Mouse (Mus musculus) neural tube, embryonic 10.5 days (tissue): ENCODE data around the gene Phlda3.
A peak's percentile ranks its signal among the peaks of the same experiment; 100 is the strongest.

Source experiments
- DNase-seq: peaks from one replicate; pipeline ENCODE4 v3.0.0-alpha.2; 2017; ENCODE audit warnings: low spot score; ENCODE audit errors: extremely low spot score

The Phlda3 gene

GRCm38 (mm10) chr1:135765645-135766591 lies at the start of gene Phlda3:
Gene Phlda3 (plus strand): TSS chr1:135766119.
- DNase-seq = peak; percentile 81

GRCm38 (mm10) chr1:135719486-135719885 lies 46.4 kb upstream of the Phlda3 start:
- DNase-seq = peak; percentile 67

DNA sequence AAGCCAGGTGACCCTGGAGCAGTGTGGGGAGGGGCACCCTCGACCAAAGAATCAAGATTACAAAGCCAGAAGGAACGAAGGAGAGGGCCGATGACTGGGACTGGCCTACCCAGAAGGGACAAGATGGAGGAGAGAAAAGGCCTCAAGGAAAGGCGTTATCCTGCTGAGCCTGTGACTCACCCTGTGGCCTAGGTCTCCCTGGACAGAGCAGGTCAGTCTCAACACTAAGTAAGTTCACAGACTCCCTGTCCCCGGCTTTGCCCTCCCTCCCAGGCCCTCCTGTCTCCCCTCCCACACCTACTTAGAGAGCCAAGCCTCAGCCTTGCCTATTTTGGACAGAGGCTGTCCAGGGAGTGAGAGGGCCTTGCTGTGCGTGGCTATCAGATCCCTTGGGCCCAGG lies 45.9 kb upstream of the Phlda3 start, which contains the start of gene Csrp1:
TSS of gene Csrp1 (plus strand) at position 79 of the 400 bp plus-strand sequence.
- no peak for DNase-seq

DNA sequence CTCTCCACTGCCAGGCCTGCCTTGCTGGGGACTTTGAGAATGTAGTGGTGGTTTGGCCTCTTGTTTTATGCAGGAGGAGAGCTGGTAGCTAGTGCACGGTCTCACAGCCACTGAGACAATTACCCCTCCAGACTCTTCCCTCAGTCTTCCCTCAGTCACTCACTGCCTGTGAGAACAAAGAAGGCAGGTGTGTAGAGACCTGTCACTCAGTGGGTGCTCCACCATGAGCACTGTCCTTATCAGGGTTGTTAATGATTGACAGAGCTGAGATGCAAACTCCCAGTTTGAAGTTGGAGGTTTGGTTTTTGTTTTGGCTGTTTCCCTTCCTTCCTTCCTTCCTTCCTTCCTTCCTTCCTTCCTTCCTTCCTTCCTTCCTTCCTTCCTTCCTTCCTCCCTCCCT lies 42.9 kb upstream of the Phlda3 start:
- DNase-seq = no peak

DNA sequence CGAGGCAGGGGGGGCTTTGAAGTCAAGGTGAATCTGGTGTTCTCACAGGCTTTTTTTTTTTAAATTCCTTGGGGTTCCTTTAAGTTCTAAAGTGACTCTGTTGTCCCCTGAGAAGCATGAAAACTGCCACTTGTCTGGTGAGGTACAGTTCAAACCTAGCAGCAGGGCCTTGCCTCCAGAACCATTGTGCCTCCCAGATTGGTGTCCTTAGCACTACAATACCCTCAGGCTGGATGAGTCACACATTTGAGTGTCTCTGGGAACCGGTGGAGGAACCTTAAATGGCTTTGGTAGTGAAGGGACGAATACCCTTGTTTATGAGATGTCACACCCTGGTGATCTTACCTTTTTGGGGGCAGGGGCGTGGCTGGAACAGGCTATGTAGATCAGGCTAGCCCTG lies 41.8 kb upstream of the Phlda3 start:
- no peak for DNase-seq

DNA sequence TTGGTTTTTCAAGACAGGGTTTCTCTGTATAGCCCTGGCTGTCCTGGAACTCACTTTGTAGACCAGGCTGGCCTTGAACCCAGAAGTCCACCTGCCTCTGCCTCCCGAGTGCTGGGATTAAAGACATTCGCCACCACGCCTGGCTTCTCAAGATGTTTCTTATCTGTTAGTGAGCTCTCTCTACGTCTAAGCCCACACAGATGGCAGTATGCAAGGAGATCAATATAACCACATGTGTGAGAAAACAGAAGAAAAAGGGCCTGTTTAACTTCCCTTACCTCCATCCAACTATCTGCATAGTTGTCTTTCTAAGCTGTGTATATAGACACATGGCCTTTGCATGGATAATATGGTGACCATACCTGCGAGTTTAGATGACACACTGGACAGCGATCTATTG lies 40.6 kb upstream of the Phlda3 start:
- no peak for DNase-seq

DNA sequence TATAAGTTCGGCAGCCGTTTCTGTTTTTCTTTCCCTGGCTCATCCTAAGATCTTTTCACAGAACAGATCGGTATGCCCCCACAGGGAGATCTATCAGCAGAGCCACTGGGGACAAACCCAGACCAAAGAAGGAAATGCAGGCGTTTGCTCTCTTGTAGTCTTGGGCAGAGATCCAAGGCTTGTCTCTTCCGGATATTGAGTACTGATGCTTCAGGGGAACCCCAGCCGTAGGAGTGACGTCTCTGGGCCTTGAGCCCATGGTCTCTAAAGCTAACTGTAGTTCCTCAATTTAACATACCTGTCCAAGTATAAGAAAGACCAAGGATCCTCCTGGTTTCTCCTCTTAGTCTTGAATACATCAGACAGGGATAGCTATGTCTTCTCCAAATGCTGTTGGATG lies 40.0 kb upstream of the Phlda3 start:
- DNase-seq = no peak

DNA sequence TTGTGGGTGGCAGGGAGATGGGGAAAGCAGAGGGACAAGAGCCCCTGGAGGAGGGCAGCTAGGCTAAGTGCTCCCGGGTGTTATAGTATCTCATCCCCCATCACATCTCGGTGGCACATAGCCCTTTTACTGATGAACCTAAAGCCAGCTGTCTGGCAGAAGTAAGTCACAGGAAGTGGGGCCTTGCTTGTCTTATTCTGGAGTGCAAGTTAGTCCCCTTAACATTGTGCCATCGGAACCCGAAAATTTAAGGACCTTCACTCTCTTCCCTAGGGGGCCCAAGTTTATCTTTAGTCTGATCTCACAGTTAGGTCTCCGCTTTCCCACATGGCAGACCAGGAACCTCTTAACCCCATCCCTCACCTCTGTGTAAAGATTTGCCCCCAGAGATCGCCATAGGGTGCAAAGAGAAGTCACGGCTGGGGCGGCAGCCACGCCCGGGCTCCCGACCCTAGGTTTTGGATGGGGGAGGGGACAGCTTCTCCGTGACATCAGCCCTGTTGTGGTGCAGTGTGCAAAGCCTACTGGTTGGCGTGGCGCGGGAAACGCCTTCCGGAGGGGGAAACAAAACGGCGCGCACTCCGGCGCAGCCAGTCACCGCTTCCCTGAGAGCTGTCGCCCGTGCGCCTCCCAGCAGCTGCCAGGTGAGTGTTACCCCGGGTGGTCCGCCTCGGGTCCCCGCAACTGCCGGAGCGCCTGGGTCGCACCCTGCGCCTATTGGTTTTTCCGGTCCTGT lies 37.1 kb upstream of the Phlda3 start:
- peak; percentile 89 for DNase-seq

DNA sequence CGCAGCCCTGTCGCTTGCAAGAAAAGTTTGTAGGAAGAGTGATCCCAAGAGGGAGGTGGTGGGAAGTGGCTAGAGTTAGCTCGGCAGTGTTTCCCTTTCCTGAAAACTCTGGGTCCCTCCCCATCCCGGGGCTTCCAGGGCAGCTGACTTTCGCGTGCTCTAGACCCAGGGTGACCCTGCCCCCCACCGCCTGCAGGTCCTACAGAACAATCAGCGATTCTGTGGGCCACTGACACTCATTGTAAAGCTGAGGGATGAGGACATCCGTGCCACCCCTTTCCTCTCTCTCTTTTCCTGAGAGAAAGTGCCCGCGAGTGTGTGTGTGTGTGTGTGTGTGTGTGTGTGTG lies 36.6 kb upstream of the Phlda3 start:
- no peak for DNase-seq

DNA sequence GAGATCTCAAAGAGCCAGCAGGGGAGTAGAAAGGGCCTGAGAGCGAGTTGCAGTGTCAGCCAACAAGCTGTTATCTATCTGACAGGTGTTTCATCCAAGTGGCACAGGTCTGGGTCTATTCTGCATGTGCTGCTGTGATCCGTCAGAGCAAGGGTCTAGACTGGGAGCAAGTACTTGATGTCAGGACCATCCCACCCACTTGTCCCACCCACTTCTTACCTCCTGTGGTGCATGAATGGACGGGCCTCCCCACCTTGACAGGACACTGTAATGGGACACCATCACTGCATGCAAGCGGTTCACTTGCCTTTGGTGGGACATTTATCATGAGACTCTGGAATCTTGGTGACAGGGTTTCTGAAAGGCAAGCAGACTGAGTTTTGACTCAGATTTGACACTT lies 36.1 kb upstream of the Phlda3 start:
- no peak for DNase-seq

GRCm38 (mm10) chr1:135730296-135730695 lies 35.6 kb upstream of the Phlda3 start:
- no peak for DNase-seq

DNA sequence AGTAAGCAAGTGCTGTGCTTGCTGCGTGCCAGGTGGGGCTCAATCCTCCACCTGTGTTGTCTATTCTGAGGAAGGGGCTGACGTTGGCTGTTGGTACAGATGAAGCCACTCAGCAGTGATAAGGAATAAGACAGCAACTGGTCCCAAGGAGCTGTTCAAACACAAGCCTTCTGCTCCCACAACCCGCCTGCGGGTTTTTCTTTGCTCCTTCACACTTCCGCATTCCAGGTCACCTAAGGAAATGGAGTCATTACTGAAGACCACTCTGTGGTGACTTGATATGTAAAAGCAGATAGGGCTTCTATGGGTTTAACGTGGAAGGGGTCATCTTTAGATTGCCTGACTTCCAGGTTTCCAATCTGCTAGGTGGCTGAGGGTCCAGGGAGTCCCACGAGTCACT lies 34.5 kb upstream of the Phlda3 start:
- DNase-seq = no peak

DNA sequence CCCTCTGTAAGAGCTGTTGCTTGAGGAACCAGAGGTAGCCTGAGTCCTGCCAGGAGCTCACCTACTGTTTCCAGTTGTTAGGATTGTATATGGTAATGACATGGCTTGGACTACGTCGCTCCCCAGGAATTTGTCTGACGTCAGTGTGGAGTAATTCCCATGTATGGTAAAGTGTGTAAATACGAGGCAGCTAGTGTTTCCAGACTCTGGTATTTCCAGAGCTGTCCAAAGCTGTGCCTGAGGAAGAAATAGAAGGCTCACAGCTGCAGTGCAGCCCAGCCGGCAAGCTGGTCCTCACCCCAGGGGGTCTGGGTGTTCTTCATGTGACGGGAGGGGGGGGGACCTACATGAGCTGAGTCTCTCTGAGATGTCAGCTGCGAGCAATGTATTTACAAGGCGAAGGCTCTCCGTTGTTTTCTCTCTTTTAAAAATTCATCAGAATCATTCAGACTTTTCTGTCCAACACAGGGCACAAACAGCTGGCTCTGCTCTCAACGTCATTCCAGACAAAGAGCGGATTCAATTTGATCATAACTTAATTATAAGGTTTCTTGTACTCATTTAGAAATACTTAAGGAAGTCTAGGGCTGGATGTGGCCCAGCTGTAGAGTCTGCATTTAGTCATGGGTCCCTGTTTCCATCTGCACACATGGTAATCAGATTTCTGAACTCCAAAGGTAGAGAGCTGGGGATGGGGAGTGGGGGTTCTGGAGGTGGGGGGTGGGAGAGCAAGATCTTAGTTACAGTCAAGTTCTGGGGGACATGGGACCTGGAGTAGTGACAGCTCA lies 33.8 kb upstream of the Phlda3 start:
- peak; percentile 49 for DNase-seq

DNA sequence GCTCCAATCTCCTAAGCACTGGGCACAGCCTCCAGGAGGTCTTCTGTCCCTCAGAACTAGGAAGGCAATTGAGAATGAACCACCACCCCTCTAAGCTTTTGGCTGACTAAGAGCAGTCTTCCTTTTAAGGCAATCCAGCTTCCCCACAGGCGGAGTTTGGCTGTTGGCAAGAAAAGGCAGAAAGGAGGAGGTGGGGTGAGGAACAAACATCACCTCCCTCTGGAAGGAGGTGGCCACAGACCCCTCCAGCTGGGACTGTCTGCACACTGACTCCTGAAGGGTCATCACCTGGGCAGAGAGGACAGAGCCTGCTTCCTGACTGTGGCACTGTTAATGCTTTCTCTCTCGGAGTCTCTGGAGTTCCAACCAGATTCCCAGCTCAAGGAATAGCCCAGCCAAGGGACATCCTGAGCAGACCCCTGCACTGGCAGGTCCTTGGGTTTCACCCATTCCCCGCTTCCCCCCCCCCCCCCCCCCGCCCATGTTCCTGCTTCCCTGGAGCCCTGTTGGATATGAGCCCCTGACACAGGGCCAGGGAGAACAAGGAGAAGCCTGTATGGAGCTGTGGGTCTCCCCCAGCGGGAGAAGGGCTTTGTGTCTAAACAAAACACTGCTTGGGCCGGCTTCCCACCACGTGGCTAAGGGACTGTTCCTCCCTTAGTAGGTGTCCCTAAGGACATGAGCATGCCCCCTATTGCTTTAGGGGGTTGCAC lies 31.5 kb upstream of the Phlda3 start:
- no peak for DNase-seq

GRCm38 (mm10) chr1:135735460-135735859 lies 30.5 kb upstream of the Phlda3 start:
- DNase-seq = no peak

- DNase-seq = no peak
Measured at GRCm38 (mm10) chr1:135744987-135745386, 20.9 kb upstream of the Phlda3 start.

DNA sequence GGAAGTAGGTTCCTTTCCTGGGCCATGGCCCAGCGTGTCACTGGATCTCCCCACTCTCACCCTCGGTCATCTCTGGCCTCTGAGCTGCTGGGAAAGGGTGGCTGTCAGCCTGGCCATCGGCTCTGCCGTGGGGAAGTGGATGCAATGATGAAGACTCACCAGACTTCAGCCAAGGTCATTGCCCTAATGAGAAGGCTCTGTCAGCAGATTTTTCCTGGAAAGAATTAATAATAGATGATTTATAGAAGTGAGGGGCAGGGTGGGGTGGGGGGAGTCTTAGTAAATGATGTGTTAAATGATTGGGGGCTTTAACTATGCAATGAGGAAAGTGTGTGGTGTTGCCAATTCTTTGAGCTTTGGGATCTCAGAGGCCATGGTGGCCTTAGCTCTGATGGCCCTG lies 19.7 kb upstream of the Phlda3 start:
- no peak for DNase-seq

DNA sequence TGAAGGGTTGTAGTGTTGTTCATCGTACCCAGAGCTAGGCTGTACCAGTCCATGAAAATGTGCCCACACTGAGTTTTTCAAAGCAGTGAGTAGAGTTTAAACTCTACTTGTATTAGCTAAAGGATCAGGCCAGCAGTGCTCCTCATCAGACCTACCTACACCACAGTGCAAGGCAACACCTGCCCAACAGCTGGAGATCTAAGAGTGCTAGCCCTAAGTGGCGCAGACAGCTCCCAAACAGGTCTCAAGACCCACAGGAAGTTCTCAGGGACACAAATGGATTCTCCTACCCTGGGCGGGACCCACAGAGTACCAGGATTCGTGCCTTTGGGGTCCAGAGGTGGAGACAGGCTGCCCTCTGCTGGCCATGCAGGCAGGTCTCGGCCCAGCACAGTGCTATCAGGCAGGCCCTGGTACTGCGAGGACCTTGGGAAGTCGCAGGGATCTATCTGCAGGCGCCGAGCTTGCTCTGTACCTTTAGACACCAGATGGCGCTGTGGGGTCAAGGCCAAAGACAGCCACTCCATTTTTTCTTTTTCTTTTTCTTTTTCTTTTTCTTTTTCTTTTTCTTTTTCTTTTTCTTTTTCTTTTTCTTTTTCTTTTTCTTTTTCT lies 13.1 kb upstream of the Phlda3 start:
- DNase-seq = peak; percentile 93

DNA sequence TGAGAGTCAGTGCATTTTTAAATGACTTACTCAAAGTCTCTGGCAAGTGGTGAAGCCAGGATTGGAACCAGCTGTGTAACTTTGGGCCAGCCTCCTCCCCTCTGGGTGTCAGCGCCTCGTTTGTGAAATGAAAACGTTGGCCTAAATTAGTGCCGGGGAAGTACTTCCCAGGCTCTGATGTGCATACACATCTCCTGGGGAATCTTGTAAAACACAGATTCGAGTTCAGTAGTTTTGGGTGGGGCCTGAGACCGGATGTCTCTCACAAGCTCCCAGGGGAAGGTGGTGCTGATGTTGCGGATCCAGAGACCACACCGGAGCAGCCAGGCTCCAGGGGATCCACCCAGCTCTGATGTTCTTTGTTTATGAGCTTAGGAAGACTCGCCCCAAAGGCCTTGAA lies 10.6 kb upstream of the Phlda3 start:
- DNase-seq = no peak

- no peak for DNase-seq
Measured at GRCm38 (mm10) chr1:135755913-135756312, 10.0 kb upstream of the Phlda3 start.

- no peak for DNase-seq
Measured at GRCm38 (mm10) chr1:135757287-135757686, 8.6 kb upstream of the Phlda3 start.
